Mouse (Mus musculus): ENCODE measurements around the gene Sh3kbp1. TPM values are rescaled to one million over a fixed set of nuclear protein-coding genes. Genes with fewer than 3 reads are reported as not detected.

The Sh3kbp1 gene
- total and polyA plus RNA-seq, 3 experiments, result 18.6 to 37.7 TPM; not detected in 1

DNA sequence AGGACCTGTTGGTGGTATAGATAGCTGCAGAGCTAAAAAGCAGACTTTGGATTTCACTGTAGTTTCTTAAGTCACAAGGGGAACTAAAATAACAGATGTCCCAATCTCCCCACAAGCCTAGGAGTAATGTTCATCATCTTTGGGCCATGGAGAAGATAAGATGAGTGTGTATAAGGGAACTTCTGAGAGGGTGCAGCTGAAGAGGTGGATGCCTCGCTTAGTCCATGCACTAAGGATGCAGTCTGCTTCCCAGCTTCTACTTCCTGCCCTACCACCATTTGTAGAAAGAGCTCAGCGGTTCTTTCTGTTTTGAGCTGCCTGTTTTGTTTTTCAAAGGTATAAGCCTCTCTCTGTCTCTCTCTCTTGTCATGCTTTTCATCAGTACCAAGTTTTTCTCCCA, 69.5 kb downstream of the Sh3kbp1 start (continued):
- TF ChIP-seq USF1 (IDR thresholded peaks at IDR 0.05; ENCODE audit: low read depth, low read length), result no peak
- 0 out of 2 replicates have a peak, but pooled peaks have one; percentile 8 for TF ChIP-seq TBP (IDR thresholded peaks at IDR 0.05; ENCODE audit: low read depth, low read length)
- TF ChIP-seq CHD1 (IDR thresholded peaks at IDR 0.05; ENCODE audit: low read depth, low read length), result no peak
- TF ChIP-seq EP300 (IDR thresholded peaks at IDR 0.05; ENCODE audit: low read depth in 1 of 2, low read length in 2 of 2), result peak; percentile 22 to 59; a peak in 3 of 4 replicates
- TF ChIP-seq MAX (IDR thresholded peaks at IDR 0.05; ENCODE audit: low read length), result no peak
- TF ChIP-seq SIN3A (IDR thresholded peaks at IDR 0.05; ENCODE audit: low read length), result 0 out of 2 replicates have a peak, but pooled peaks have one; percentile 14
- TF ChIP-seq GATA1 (IDR thresholded peaks at IDR 0.05; ENCODE audit: low read depth, low read length), result peak; percentile 73
- TF ChIP-seq RAD21 (IDR thresholded peaks at IDR 0.05; ENCODE audit: low read depth, low read length), result no peak
- no peak for TF ChIP-seq NRF1 (IDR thresholded peaks at IDR 0.05; ENCODE audit: insufficient read depth, low read depth, low read length, poor library complexity, severe bottlenecking)

DNA sequence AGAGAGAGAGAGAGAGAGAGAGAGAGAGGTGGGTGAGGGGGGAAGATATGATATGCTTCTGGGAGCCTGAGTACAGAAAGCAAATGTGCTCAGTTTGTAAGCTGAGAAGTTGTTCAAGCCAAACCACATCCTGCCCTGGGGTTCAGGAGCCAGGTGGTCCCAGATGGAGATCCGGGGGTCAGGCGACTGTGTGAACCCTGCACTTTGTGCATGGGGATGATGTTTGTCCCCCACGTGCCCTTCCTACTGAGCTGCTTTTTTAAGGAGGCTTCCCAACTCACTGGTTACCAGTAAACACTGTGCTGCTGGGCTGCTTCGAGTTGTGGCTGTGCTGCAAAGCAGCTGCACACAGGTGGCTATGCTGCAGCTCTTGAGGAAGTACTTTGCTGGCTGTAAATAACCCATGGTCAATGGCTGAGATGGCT, 70.0 kb downstream of the Sh3kbp1 start:
- Histone ChIP-seq H3K36me3 (ENCODE audit: control insufficient read depth in 1 of 2, insufficient read depth in 2 of 2, low read length in 2 of 2) (peaks cover 0 to 22% of the 10 kb centered on the region in 2 experiments; a peak in 2 of 4 replicates), H3K79me2 (ENCODE audit: control insufficient read depth, insufficient read depth, low read length, poor library complexity) (no peaks in the 10 kb centered on the region), H3K9ac (ENCODE audit: control insufficient read depth, low read depth, low read length, poor library complexity, severe bottlenecking) (peak overlapping the region; percentile 46), H3K27ac (ENCODE audit: control insufficient read depth, low read depth, low read length) (peak overlapping the region; percentile 43; the same call in 1 of the 2 replicates), H3K4me1 (ENCODE audit: control insufficient read depth in 1 of 2, insufficient read depth in 2 of 2, low read length in 2 of 2) (peaks cover 6 to 15% of the 10 kb centered on the region in 2 experiments), H3K27me3 (ENCODE audit: control insufficient read depth in 1 of 2, insufficient read depth in 2 of 2, low read length in 2 of 2) (no peaks in the 10 kb centered on the region), H3K9me3 (replicated peaks; ENCODE audit: insufficient read depth, low read length) (no peaks in the 10 kb centered on the region), H3K4me3 (ENCODE audit: control insufficient read depth in 1 of 2, insufficient read depth in 1 of 2, low read depth in 2 of 2, low read length in 2 of 2) (peak overlapping the region in 1 of 2 experiments; percentile 21; a peak in 2 of 4 replicates)
- TF ChIP-seq ETS1 (IDR thresholded peaks at IDR 0.05; ENCODE audit: low read depth, low read length) (no peak), ELF1 (IDR thresholded peaks at IDR 0.05; ENCODE audit: low read depth, low read length) (no peak), MYC (IDR thresholded peaks at IDR 0.05; ENCODE audit: low read depth, low read length) (no peak), TAL1 (IDR thresholded peaks at IDR 0.05; ENCODE audit: low read length) (no peak), JUND (IDR thresholded peaks at IDR 0.05; ENCODE audit: low read depth, low read length) (0 out of 2 replicates have a peak, but pooled peaks have one; percentile 72), ZNF384 (IDR thresholded peaks at IDR 0.05; ENCODE audit: low read depth, low read length) (no peak)
- DNase-seq (ENCODE audit: low read depth, low spot score), result peak; percentile 58

DNA sequence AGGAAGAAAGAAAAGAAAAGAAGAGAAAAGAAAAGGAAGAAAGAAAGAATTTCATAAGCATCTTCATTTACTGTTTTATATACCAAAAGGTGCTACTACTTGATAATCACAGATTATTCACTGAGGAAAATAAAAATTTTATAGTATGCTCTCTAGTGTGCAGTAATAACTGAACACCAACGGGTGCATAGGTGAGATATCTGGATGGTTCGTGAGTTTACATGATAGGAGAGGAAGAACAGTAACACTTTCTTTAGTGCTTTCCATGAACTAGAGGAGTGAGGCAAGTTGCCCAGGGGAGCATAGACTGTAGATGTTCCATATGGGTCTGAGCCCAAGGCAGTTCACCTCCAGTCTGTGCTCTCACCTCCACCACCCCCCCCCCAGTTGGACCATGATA, 75.8 kb downstream of the Sh3kbp1 start:
- DNase-seq (ENCODE audit: low read depth, low spot score), result peak; percentile 45
- Histone ChIP-seq H3K27me3 (ENCODE audit: control insufficient read depth in 1 of 2, insufficient read depth in 2 of 2, low read length in 2 of 2) (no peaks in the 10 kb centered on the region), H3K9ac (ENCODE audit: control insufficient read depth, low read depth, low read length, poor library complexity, severe bottlenecking) (no peak overlapping the region), H3K36me3 (ENCODE audit: control insufficient read depth in 1 of 2, insufficient read depth in 2 of 2, low read length in 2 of 2) (peaks cover 0 to 15% of the 10 kb centered on the region in 2 experiments; a peak in 2 of 4 replicates), H3K27ac (ENCODE audit: control insufficient read depth, low read depth, low read length) (peak overlapping the region; percentile 24; the same call in 1 of the 2 replicates), H3K79me2 (ENCODE audit: control insufficient read depth, insufficient read depth, low read length, poor library complexity) (no peaks in the 10 kb centered on the region), H3K9me3 (replicated peaks; ENCODE audit: insufficient read depth, low read length) (no peaks in the 10 kb centered on the region), H3K4me3 (ENCODE audit: control insufficient read depth in 1 of 2, insufficient read depth in 1 of 2, low read depth in 2 of 2, low read length in 2 of 2) (no peak overlapping the region), H3K4me1 (ENCODE audit: control insufficient read depth in 1 of 2, insufficient read depth in 2 of 2, low read length in 2 of 2) (peaks cover 11 to 23% of the 10 kb centered on the region in 2 experiments)
- TF ChIP-seq MEF2A (IDR thresholded peaks at IDR 0.05; ENCODE audit: extremely low read depth, insufficient replicate concordance, low read depth, low read length, poor library complexity, severe bottlenecking) (no peak), POLR2AphosphoS5 (IDR thresholded peaks at IDR 0.05; ENCODE audit: borderline replicate concordance, low read depth, low read length) (no peak), USF1 (IDR thresholded peaks at IDR 0.05; ENCODE audit: low read depth, low read length) (no peak), ZC3H11A (IDR thresholded peaks at IDR 0.05; ENCODE audit: low read depth, low read length) (no peak), TCF12 (IDR thresholded peaks at IDR 0.05; ENCODE audit: low read depth, low read length) (peak; percentile 67; the same call in 1 of the 2 replicates), POLR2AphosphoS2 (IDR thresholded peaks at IDR 0.05; ENCODE audit: low read length) (no peak), POLR2A (IDR thresholded peaks at IDR 0.05; ENCODE audit: control insufficient read depth in 1 of 2, insufficient read depth in 1 of 2, low read depth in 1 of 2, low read length in 2 of 2, poor library complexity in 1 of 2) (no peak), MAZ (IDR thresholded peaks at IDR 0.05; ENCODE audit: low read depth, low read length) (no peak), ZKSCAN1 (IDR thresholded peaks at IDR 0.05; ENCODE audit: low read depth, low read length) (no peak), MXI1 (IDR thresholded peaks at IDR 0.05; ENCODE audit: low read depth, low read length) (no peak), CTCF (IDR thresholded peaks at IDR 0.05 in 2 of 3, conservative IDR thresholded peaks at IDR 0.05 in 1 of 3; ENCODE audit: control insufficient read depth in 1 of 3, insufficient read depth in 1 of 3, low read depth in 2 of 3, low read length in 3 of 3, poor library complexity in 1 of 3, severe bottlenecking in 1 of 3) (no peak), SMC3 (IDR thresholded peaks at IDR 0.05; ENCODE audit: low read depth, low read length) (no peak), GABPA (IDR thresholded peaks at IDR 0.05; ENCODE audit: low read depth, low read length) (no peak), ETS1 (IDR thresholded peaks at IDR 0.05; ENCODE audit: low read depth, low read length) (no peak), KAT2A (conservative IDR thresholded peaks at IDR 0.05; ENCODE audit: low read depth, low read length) (no peak), JUND (IDR thresholded peaks at IDR 0.05; ENCODE audit: low read depth, low read length) (no peak), SIN3A (IDR thresholded peaks at IDR 0.05; ENCODE audit: low read length) (no peak), EP300 (IDR thresholded peaks at IDR 0.05; ENCODE audit: low read depth in 1 of 2, low read length in 2 of 2) (peak; percentile 71 to 83), MYB (IDR thresholded peaks at IDR 0.05; ENCODE audit: low read depth, low read length) (peak; percentile 25; the same call in 1 of the 2 replicates), TAL1 (IDR thresholded peaks at IDR 0.05; ENCODE audit: low read length) (peak; percentile 19; the same call in 1 of the 2 replicates)
